11 mouse cellular contexts compared by ENCODE assay signal in the genomic region with DNA sequence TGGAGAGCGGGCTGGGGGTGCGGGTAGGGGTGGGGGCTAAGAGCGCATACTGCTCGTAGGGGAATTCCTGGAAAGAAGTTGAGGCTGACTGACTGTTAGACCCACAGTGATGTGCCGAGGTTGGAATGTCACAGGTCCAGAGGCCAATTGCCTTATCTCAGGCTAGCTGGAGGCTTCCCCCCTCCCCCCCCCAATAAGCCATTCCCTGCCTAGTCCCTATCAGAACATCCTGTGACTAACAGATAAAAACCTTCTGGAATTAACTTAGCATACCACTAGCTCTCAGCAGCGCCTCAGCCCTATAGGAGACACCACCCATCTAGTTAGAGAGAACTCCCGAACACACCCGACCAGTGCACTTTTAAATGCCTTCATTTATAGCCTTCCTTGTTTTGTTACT. TPM values are rescaled to one million over a fixed set of nuclear protein-coding genes. Genes with fewer than 3 reads are reported as not detected.
A peak's percentile ranks its signal among the peaks of the same experiment; 100 is the strongest.
DNase-seq lines count a peak whose midpoint lies in the region; ATAC-seq and TF ChIP-seq lines count a peak whose summit lies in the region.
"Had no signal": no experiment of that assay in that cellular context is flagged by ENCODE, and none has a peak within 500 bp of the region (broad histone marks: within the 10 kb centered on the region; RNA-seq: fewer than 3 reads in every experiment).

No protein-coding gene starts in this region.

- WGBS in hindbrain, embryonic 15.5 days, result 85% methylated on average over 8 of the region's 8 CpGs
- 79% methylated on average over 8 of the region's 8 CpGs for WGBS in hindbrain, postnatal 0 days
- WGBS in intestine, embryonic 15.5 days, result 46% methylated on average over 8 of the region's 8 CpGs
- WGBS in stomach, embryonic 14.5 days, result 45% methylated on average over 8 of the region's 8 CpGs

- no peak overlapping the region for H3K4me2 ChIP-seq in hindbrain, embryonic 15.5 days
- no peak overlapping the region for H3K4me2 ChIP-seq in hindbrain, postnatal 0 days (ENCODE audit: low read depth, low read length)
- H3K4me2 ChIP-seq in intestine, embryonic 15.5 days (replicated peaks), result 0 out of 2 replicates have a peak overlapping the region, but pooled peaks have one; percentile 5
- H3K4me2 ChIP-seq in stomach, embryonic 14.5 days (replicated peaks; ENCODE audit: low read depth, low read length), result no peak overlapping the region

- CTCF ChIA-PET in Patski (lab: Charles Lee), result interaction anchor here (0.8 to 1.5 kb wide), 3 partner anchors 9 to 22 kb away, joined by 3 read pairs; no protein-coding TSS in a partner anchor

- H3K4me1 ChIP-seq in hindbrain, embryonic 15.5 days (replicated peaks), result peaks cover 26% of the 10 kb centered on the region; the same call in 1 of the 2 replicates
- H3K4me1 ChIP-seq in hindbrain, postnatal 0 days (ENCODE audit: insufficient read depth, low read length), result no peaks in the 10 kb centered on the region; the same call in 1 of the 2 replicates
- H3K4me1 ChIP-seq in intestine, embryonic 15.5 days (replicated peaks), result peaks cover 11% of the 10 kb centered on the region
- peaks cover 6% of the 10 kb centered on the region; the same call in 1 of the 2 replicates for H3K4me1 ChIP-seq in stomach, embryonic 14.5 days (ENCODE audit: control insufficient read depth, insufficient read depth, low read length)

- 0 out of 2 replicates have a peak, but pooled peaks have one; percentile 29 for ATAC-seq in hindbrain, embryonic 15.5 days (ENCODE audit: low FRiP score, low read depth)
- no peak for ATAC-seq in hindbrain, postnatal 0 days
- peak; percentile 60 for ATAC-seq in Patski
- ATAC-seq in intestine, embryonic 15.5 days, result peak; percentile 89
- ATAC-seq in stomach, embryonic 14.5 days (ENCODE audit: insufficient number of reproducible peaks, insufficient read depth, low FRiP score, low read depth), result peak; percentile 51; the same call in 1 of the 2 replicates
- no peak for ATAC-seq in granulocyte monocyte progenitor cell, adult 5-6 weeks (replicated peaks; ENCODE audit: poor library complexity, severe bottlenecking)

- H3K36me3 ChIP-seq in hindbrain, embryonic 15.5 days, result peaks cover 5% of the 10 kb centered on the region; the same call in 1 of the 2 replicates
- H3K36me3 ChIP-seq in hindbrain, postnatal 0 days (ENCODE audit: insufficient read depth, low read length), result peaks cover 7% of the 10 kb centered on the region; the same call in 1 of the 2 replicates
- no peaks in the 10 kb centered on the region for H3K36me3 ChIP-seq in intestine, embryonic 15.5 days
- H3K36me3 ChIP-seq in stomach, embryonic 14.5 days (ENCODE audit: control insufficient read depth, insufficient read depth, low read length), result no peaks in the 10 kb centered on the region

- DNase-seq in hindbrain, postnatal 0 days (ENCODE audit: low spot score), result no peak
- no peak for DNase-seq in Patski (ENCODE audit: low read depth, low spot score)
- DNase-seq in ovary, postnatal 10 days (ENCODE audit: low spot score), result no peak
- DNase-seq: kidney, adult 8-10 months; right cerebral cortex, postnatal 14 days; thymus, adult 18-20 months had no signal

- no peak overlapping the region for H3K4me3 ChIP-seq in hindbrain, embryonic 15.5 days
- H3K4me3 ChIP-seq in hindbrain, postnatal 0 days (ENCODE audit: low read length), result no peak overlapping the region
- no peak overlapping the region for H3K4me3 ChIP-seq in intestine, embryonic 15.5 days (replicated peaks)
- H3K4me3 ChIP-seq in stomach, embryonic 14.5 days (ENCODE audit: low read depth, low read length), result no peak overlapping the region

- no peaks in the 10 kb centered on the region for H3K27me3 ChIP-seq in hindbrain, embryonic 15.5 days
- no peaks in the 10 kb centered on the region for H3K27me3 ChIP-seq in hindbrain, postnatal 0 days (ENCODE audit: insufficient read depth, low read length)
- no peaks in the 10 kb centered on the region for H3K27me3 ChIP-seq in Patski
- no peaks in the 10 kb centered on the region for H3K27me3 ChIP-seq in intestine, embryonic 15.5 days (replicated peaks)
- H3K27me3 ChIP-seq in stomach, embryonic 14.5 days (ENCODE audit: control insufficient read depth, insufficient read depth, low read length), result no peaks in the 10 kb centered on the region

- no peak overlapping the region for H3K9ac ChIP-seq in hindbrain, embryonic 15.5 days
- H3K9ac ChIP-seq in hindbrain, postnatal 0 days (replicated peaks; ENCODE audit: low read length), result no peak overlapping the region
- no peak overlapping the region for H3K9ac ChIP-seq in intestine, embryonic 15.5 days
- H3K9ac ChIP-seq in stomach, embryonic 14.5 days (replicated peaks; ENCODE audit: low read depth, low read length), result no peak overlapping the region

- H3K9me3 ChIP-seq in hindbrain, embryonic 15.5 days, result no peaks in the 10 kb centered on the region
- H3K9me3 ChIP-seq in hindbrain, postnatal 0 days (ENCODE audit: low read length), result no peaks in the 10 kb centered on the region
- H3K9me3 ChIP-seq in intestine, embryonic 15.5 days, result no peaks in the 10 kb centered on the region
- H3K9me3 ChIP-seq in stomach, embryonic 14.5 days (ENCODE audit: control insufficient read depth, low read depth, low read length), result no peaks in the 10 kb centered on the region

- TF ChIP-seq CTCF in hindbrain, postnatal 0 days (IDR thresholded peaks at IDR 0.05; ENCODE audit: low read depth), result no peak
- no peak for TF ChIP-seq CTCF in Patski (IDR thresholded peaks at IDR 0.05)

- in situ Hi-C loops in Patski (cut with MboI; ENCODE audit: low pct_unique_long_range_greater_than_20kb), result no loop called here

- POLR2A ChIA-PET in Patski (lab: Charles Lee), result no interaction called here

- H3K27ac ChIP-seq in hindbrain, embryonic 15.5 days (replicated peaks), result no peak overlapping the region
- no peak overlapping the region for H3K27ac ChIP-seq in hindbrain, postnatal 0 days
- no peak overlapping the region for H3K27ac ChIP-seq in intestine, embryonic 15.5 days
- H3K27ac ChIP-seq in stomach, embryonic 14.5 days (ENCODE audit: low read length), result no peak overlapping the region
- H3K27ac ChIP-seq: macrophage had no signal

RNA-seq across cellular contexts. Expression of gene Sh3bp5, which starts 31.9 kb away (rescaled TPM):
- 131 and 144 TPM in 2 replicates for polyA plus RNA-seq in hindbrain, embryonic 15.5 days (2015; fragmentation: Nextera tagmentation; extraction: Ambion mirVana)
- 41.6 and 53.9 TPM in 2 replicates for total RNA-seq in hindbrain, postnatal 0 days (2014; rRNA removed)
- 127 and 149 TPM in 2 replicates for polyA plus RNA-seq in hindbrain, postnatal 0 days (2015; fragmentation: Nextera tagmentation; extraction: Ambion mirVana)
- polyA plus RNA-seq in Patski (2021), result 11.3 TPM
- polyA plus RNA-seq in intestine, embryonic 15.5 days (2015; fragmentation: Nextera tagmentation; extraction: Ambion mirVana), result 18.1 and 20.6 TPM in 2 replicates
- 8.9 and 10.7 TPM in 2 replicates for polyA plus RNA-seq in stomach, embryonic 14.5 days (2014; fragmentation: Nextera tagmentation; extraction: Ambion mirVana)
- total RNA-seq in granulocyte monocyte progenitor cell, adult 5-6 weeks (2014; fragmentation: Nextera tagmentation), result 5.0 and 6.3 TPM in 2 replicates
- 2.7 and 2.8 TPM in 2 replicates for total RNA-seq in granulocyte monocyte progenitor cell, adult 5-6 weeks (2017)

Comparison
In these comparisons a context has a peak if more than half of its experiments do, and no peak if none do; other contexts are left out.
1. ATAC-seq: peak in hindbrain, embryonic 15.5 days (single experiment), Patski (single experiment), intestine, embryonic 15.5 days (single experiment) and stomach, embryonic 14.5 days (single experiment); none in hindbrain, postnatal 0 days (single experiment) and granulocyte monocyte progenitor cell, adult 5-6 weeks (single experiment).